Mouse (Mus musculus) forebrain, postnatal 0 days (tissue): ENCODE results near the gene Lce1i. TPM values are rescaled to one million over a fixed set of nuclear protein-coding genes. Genes with fewer than 3 reads are reported as not detected.
"Not testable (repeated sequence)": the region's sequence is repeated elsewhere in the genome, so short reads cannot be mapped to it uniquely, and the experiment has no call there.

ENCODE experiments used
- ATAC-seq: fragments of 200-750 bp; cut with Nextera tagmentation; 2 replicates; pipeline ENCODE4 v1.8.0; 2017; ENCODE audit warnings: mild to moderate bottlenecking, moderate library complexity
- DNase-seq: peaks from one replicate; pipeline ENCODE4 v3.0.0-alpha.2; 2015
- H3K27ac ChIP-seq: fragments of 300-500 bp; sonication (generic); 2 replicates; pipeline ENCODE4 v1.5.1; 2014; ENCODE audit warnings: low read depth, mild to moderate bottlenecking, antibody characterized with exemption, low read length, moderate library complexity, mixed read lengths
- H3K27me3 ChIP-seq: fragments of 300-500 bp; sonication (generic); 2 replicates; pipeline ENCODE4 v1.6.1; 2014; ENCODE audit warnings: mild to moderate bottlenecking, low read length, mixed read lengths; ENCODE audit not compliant: insufficient read depth
- H3K36me3 ChIP-seq: fragments of 300-500 bp; sonication (generic); 2 replicates; pipeline ENCODE4 v1.6.1; 2014; ENCODE audit warnings: mild to moderate bottlenecking, moderate library complexity; ENCODE audit not compliant: insufficient read depth
- H3K4me1 ChIP-seq: fragments of 300-500 bp; sonication (generic); 2 replicates; pipeline ENCODE4 v1.6.1; 2014; ENCODE audit warnings: antibody characterized with exemption; ENCODE audit not compliant: insufficient read depth
- H3K4me2 ChIP-seq: fragments of 300-500 bp; sonication (generic); 2 replicates; pipeline ENCODE4 v1.6.1; 2014; ENCODE audit warnings: low read depth, mild to moderate bottlenecking, moderate library complexity
- H3K4me3 ChIP-seq: fragments of 300-500 bp; sonication (generic); 2 replicates; pipeline ENCODE4 v1.5.1; 2014; ENCODE audit warnings: low read depth, low read length, mixed read lengths
- H3K9ac ChIP-seq: fragments of 300-500 bp; sonication (generic); 2 replicates; pipeline ENCODE4 v1.6.1; 2014; ENCODE audit warnings: mild to moderate bottlenecking
- H3K9me3 ChIP-seq: fragments of 300-500 bp; sonication (generic); 2 replicates; pipeline ENCODE4 v1.6.1; 2016; ENCODE audit warnings: low read length
- CTCF ChIP-seq: sonication (generic); IDR thresholded peaks from 2 replicates; pipeline ENCODE4 v1.5.1; 2016; ENCODE audit warnings: antibody characterized with exemption, control low read depth, low read depth
- WGBS: fragments of 180-500 bp; shearing (Covaris S2); extraction: QIAGEN DNeasy Blood & Tissue Kit; methylation state at CpG from one replicate; pipeline ENCODE4 v1.1.7; 2014; 5-methylcytosine and 5-hydroxymethylcytosine counted together
- polyA plus RNA-seq: library from polyadenylated mRNA; unstranded; fragments of >200 nt; fragmentation: Nextera tagmentation; extraction: Ambion mirVana; gene quantifications from 2 replicates; pipeline ENCODE4 v1.2.1, GENCODE M21; 2015
- total RNA-seq: library from RNA; depleted of rRNA; stranded (reverse); fragments of >200 nt; gene quantifications from 2 replicates; pipeline ENCODE4 v1.2.3, GENCODE M21; 2014; rRNA removed

The Lce1i gene
- total RNA-seq, result not detected in 2 replicates
- polyA plus RNA-seq, result not detected in 2 replicates

DNA sequence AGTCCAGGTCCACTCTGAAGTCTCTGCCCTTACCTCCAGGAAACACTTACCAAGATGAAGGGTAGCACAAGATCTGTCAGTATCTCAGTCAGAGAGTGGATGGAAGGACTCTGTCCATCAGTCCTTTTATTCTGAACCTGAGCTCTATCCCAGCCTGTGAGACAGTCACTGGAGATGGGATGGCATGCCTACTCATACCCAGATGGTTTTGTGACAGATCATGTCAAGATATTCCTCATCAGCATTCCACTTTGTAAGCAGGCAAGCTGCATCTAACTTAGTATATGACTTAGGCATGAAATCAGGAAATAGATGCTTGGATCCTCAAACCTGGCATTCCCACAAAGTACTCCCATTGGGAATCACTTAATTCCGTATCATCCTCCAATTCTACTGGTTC, at the start of gene Lce1i:
TSS of gene Lce1i (minus strand) at position 101 of the 400 bp plus-strand sequence.
- Histone ChIP-seq H3K36me3 (no peaks in the 10 kb centered on the region), H3K27ac (no peak within 1 kb of the TSS), H3K9ac (no peak within 1 kb of the TSS), H3K4me1 (no peaks in the 10 kb centered on the region), H3K4me2 (no peak within 1 kb of the TSS), H3K4me3 (no peak within 1 kb of the TSS), H3K9me3 (no peaks in the 10 kb centered on the region), H3K27me3 (no peaks in the 10 kb centered on the region)
- no peak for TF ChIP-seq CTCF
- 89% methylated on average over 1 of the region's 1 CpGs for WGBS
- DNase-seq, result no peak
- no peak for ATAC-seq

DNA sequence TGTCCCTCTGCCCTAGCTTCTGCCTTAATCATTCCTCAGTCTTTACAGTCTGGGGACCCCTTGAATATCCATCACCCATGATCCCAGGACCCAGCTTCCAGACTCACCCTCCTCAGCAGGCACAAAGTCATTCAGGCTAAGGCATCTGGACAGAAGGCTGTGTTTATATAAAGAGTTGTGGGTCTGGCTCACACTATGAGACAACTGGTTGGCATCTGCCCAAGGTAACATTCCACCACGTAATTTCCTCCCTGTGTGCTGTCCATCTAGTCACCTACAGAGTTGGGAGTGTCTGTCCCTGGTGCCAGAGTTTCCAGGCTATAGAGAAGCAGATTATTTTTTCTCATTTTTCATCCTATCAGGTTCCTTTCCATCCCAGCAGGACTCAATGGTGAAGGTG, 48.4 kb upstream of the Lce1i start, which contains the start of gene Kprp:
TSS of gene Kprp (minus strand) at position 140 of the 400 bp plus-strand sequence.
- Histone ChIP-seq H3K4me3 (no peak within 1 kb of the TSS), H3K27me3 (no peaks in the 10 kb centered on the region), H3K27ac (no peak within 1 kb of the TSS), H3K36me3 (no peaks in the 10 kb centered on the region), H3K4me1 (no peaks in the 10 kb centered on the region), H3K9ac (no peak within 1 kb of the TSS), H3K4me2 (no peak within 1 kb of the TSS), H3K9me3 (no peaks in the 10 kb centered on the region)
- TF ChIP-seq CTCF, result no peak
- WGBS, result 31% methylated on average over 1 of the region's 1 CpGs
- ATAC-seq (no peak), DNase-seq (no peak)

DNA sequence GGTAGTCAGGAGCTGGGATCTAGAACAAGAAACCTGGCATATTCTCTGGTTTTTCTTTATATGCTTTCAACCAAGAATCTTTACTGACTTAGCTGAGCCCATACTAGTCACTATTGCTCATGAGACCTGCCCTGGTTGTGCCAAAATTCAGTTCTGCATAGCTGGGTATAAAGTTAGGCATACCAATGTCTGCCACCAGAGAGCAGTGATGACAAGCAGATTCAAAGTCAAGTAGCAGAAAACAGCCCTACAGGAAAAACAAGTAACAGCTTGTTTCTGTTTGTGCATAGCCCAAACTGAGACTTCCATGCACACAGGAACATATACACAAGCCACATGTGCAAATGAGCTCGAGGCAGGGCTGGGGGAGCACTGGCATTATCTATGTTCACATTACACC, 47.1 kb upstream of the Lce1i start:
- WGBS, result 24% methylated on average over 1 of the region's 1 CpGs
- H3K4me3 ChIP-seq, result no peak overlapping the region
- H3K36me3 ChIP-seq, result no peaks in the 10 kb centered on the region
- no peak overlapping the region for H3K27ac ChIP-seq
- no peaks in the 10 kb centered on the region for H3K9me3 ChIP-seq
- no peaks in the 10 kb centered on the region for H3K27me3 ChIP-seq
- no peak overlapping the region for H3K9ac ChIP-seq
- ATAC-seq (peak; percentile 40; the same call in 1 of the 2 replicates), DNase-seq (no peak)
- H3K4me2 ChIP-seq, result no peak overlapping the region
- no peaks in the 10 kb centered on the region for H3K4me1 ChIP-seq
- peak; percentile 46 for TF ChIP-seq CTCF

DNA sequence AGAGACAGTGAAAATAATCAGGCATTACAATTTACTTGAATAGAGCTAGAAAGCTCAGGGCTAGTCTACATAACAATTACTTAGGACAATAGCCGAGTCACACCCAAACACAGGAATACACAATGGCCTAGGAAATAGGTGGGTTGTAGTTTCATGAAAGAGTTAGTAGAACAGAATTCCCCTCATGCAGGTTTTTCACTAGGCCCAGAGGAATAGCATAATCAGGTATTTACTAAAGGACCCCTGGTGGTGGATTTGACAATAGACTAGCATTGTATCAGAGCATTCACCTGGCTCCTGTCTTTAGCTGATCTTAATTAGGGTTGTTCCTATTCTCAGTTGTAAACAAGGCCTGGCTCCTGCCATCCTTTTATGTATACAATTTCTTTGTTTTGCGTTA, 37.3 kb upstream of the Lce1i start:
- not testable (repeated sequence) for H3K27me3 ChIP-seq, ATAC-seq, H3K4me3 ChIP-seq, H3K27ac ChIP-seq, H3K4me1 ChIP-seq, H3K9ac ChIP-seq, H3K9me3 ChIP-seq, H3K4me2 ChIP-seq, DNase-seq, H3K36me3 ChIP-seq
- 91% methylated on average over 2 of the region's 2 CpGs for WGBS

DNA sequence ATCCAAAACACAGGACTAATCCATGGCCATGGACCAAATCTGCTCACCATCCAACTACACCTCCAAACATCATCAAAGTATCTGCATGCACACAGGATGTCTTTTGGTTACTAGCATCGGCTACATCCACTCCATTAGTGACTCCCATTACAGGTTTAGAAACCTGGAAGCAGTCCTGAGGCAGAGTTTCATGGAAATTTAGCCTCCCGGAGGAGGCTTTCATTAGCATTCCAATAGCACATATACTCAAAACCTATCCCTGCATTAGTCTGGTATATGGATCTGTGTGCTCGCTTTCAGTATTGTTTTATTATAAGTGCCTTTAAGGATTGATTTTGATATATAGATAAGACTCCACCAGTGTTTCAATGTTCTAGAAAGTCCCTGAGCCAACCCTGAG, 36.9 kb upstream of the Lce1i start:
- Histone ChIP-seq H3K9ac (no peak overlapping the region), H3K27ac (no peak overlapping the region), H3K4me3 (no peak overlapping the region), H3K9me3 (no peaks in the 10 kb centered on the region), H3K36me3 (no peaks in the 10 kb centered on the region), H3K4me2 (no peak overlapping the region), H3K27me3 (no peaks in the 10 kb centered on the region), H3K4me1 (no peaks in the 10 kb centered on the region)
- ATAC-seq, result no peak
- 94% methylated on average over 3 of the region's 3 CpGs for WGBS
- no peak for DNase-seq
- TF ChIP-seq CTCF, result no peak

DNA sequence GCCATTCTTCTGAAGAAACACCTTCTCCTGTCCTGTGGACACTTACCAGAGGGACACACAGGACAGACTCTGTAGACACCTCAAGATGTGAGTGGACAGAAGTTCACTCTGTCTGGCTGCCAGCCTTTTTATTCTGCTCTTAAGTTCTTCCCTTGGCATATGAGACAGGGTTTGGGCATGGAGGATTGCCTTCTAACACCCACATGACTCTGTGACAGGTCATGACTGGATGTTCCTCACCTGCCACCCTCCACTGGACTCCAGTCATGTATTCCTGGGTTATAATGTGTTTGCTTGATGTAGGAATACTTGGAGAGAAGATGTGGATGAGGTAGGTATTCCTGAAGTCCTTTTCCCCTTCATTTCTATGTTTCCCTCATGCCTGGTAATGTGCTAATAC, 29.1 kb upstream of the Lce1i start, which contains the start of gene Lce1k:
TSS of gene Lce1k (minus strand) at position 101 of the 400 bp plus-strand sequence.
- no peak within 1 kb of the TSS for H3K4me2 ChIP-seq
- no peaks in the 10 kb centered on the region for H3K9me3 ChIP-seq
- no peaks in the 10 kb centered on the region for H3K27me3 ChIP-seq
- no peak within 1 kb of the TSS for H3K4me3 ChIP-seq
- H3K27ac ChIP-seq, result no peak within 1 kb of the TSS
- no peak for DNase-seq
- no peaks in the 10 kb centered on the region for H3K36me3 ChIP-seq
- no peaks in the 10 kb centered on the region for H3K4me1 ChIP-seq
- no peak for TF ChIP-seq CTCF
- no peak for ATAC-seq
- no peak within 1 kb of the TSS for H3K9ac ChIP-seq

DNA sequence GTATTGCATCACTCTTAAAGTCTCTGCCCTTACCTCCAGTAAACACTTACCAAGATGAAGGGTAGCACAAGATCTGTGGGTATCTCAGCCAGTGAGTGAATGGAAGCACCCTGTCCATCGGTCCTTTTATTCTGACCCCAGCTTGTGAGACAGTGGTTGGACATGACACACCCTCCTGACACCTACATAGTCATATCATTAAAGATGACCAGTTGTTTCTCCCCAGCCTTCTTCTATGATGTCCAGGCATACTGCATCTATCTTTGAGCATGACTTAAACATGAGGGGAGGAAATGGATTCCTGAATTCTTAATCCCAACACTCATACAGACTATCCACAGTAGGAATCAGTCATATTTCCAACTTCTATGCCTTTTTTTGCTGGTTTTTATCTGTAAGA, 11.7 kb upstream of the Lce1i start, which contains the start of gene Lce1j:
TSS of gene Lce1j (minus strand) at position 101 of the 400 bp plus-strand sequence.
- no peaks in the 10 kb centered on the region for H3K9me3 ChIP-seq
- no peak within 1 kb of the TSS for H3K4me3 ChIP-seq
- H3K4me1 ChIP-seq, result no peaks in the 10 kb centered on the region
- no peak for TF ChIP-seq CTCF
- no peak for DNase-seq
- no peak within 1 kb of the TSS for H3K9ac ChIP-seq
- no peak within 1 kb of the TSS for H3K4me2 ChIP-seq
- H3K36me3 ChIP-seq, result no peaks in the 10 kb centered on the region
- H3K27me3 ChIP-seq, result no peaks in the 10 kb centered on the region
- no peak for ATAC-seq
- H3K27ac ChIP-seq, result no peak within 1 kb of the TSS
- 91% methylated on average over 1 of the region's 1 CpGs for WGBS

DNA sequence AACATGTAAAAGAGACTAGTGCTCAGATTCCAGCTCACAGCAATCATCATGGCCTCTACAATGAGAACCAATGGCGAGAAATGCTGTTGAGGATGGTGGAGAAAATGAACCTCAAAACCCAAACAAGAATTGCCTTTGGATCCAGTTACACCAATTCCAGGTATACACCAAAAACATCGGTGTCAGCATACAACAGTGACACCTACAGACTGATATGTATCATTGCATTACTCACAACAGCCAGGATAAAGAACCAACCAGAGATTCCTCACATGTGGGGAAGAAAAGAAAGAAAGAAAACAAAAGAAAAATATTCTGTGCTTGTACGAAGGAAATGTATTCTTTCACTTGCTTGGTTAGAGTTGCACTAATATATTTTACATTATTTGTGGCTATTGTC, 7.1 kb downstream of the Lce1i start:
- Histone ChIP-seq H3K27me3 (no peaks in the 10 kb centered on the region), H3K27ac (no peak overlapping the region), H3K9me3 (no peaks in the 10 kb centered on the region), H3K4me2 (no peak overlapping the region), H3K4me1 (no peaks in the 10 kb centered on the region), H3K4me3 (no peak overlapping the region), H3K9ac (no peak overlapping the region), H3K36me3 (no peaks in the 10 kb centered on the region)
- DNase-seq (no peak), ATAC-seq (no peak)
- peak; percentile 51 for TF ChIP-seq CTCF
- 21% methylated on average over 3 of the region's 3 CpGs for WGBS
